Mouse (Mus musculus): ENCODE data around the gene Rad9b.

The Rad9b gene

GRCm38 (mm10) chr5:122306536-122306935, 47.5 kb downstream of the Rad9b start:
- CTCF ChIA-PET = interaction anchor here in 1 of 4 experiments (1.9 kb wide), 1 partner anchor 12 kb away, joined by 8 read pairs; no protein-coding TSS in a partner anchor
- POLR2A ChIA-PET = interaction anchor here in 2 of 4 experiments (0.6 to 3.1 kb wide), 9 partner anchors 8 to 71 kb away, joined by 3 to 19 read pairs (median 4); no protein-coding TSS in a partner anchor

GRCm38 (mm10) chr5:122305472-122305871, 48.6 kb downstream of the Rad9b start:
- POLR2A ChIA-PET = interaction anchor here in 3 of 4 experiments (0.9 to 2.5 kb wide), 9 partner anchors 9 to 37 kb away, joined by 3 to 9 read pairs (median 4); no protein-coding TSS in a partner anchor
- CTCF ChIA-PET = no interaction called here

GRCm38 (mm10) chr5:122304541-122304940, 49.5 kb downstream of the Rad9b start:
- POLR2A ChIA-PET = interaction anchor here (0.8 to 2.5 kb wide), 12 partner anchors 9 to 98 kb away, joined by 3 to 9 read pairs (median 3); no protein-coding TSS in a partner anchor

GRCm38 (mm10) chr5:122303937-122304336, 50.1 kb downstream of the Rad9b start:
- POLR2A ChIA-PET = interaction anchor here in 3 of 4 experiments (0.5 to 2.5 kb wide), 13 partner anchors 8 to 99 kb away, joined by 3 to 9 read pairs (median 3); no protein-coding TSS in a partner anchor
- CTCF ChIA-PET = no interaction called here

More at GRCm38 (mm10) chr5:122304541-122304940, 49.5 kb downstream of the Rad9b start:
- CTCF ChIA-PET = interaction anchor here in 1 of 4 experiments (0.6 kb wide), 1 partner anchor 834 kb away, joined by 5 read pairs; no protein-coding TSS in a partner anchor

- CTCF ChIA-PET = no interaction called here
- POLR2A ChIA-PET = interaction anchor here in 2 of 4 experiments (0.6 to 5.1 kb wide), 8 partner anchors 8 to 25 kb away, joined by 3 to 25 read pairs (median 4); no protein-coding TSS in a partner anchor
These were observed 51.0 kb downstream of the Rad9b start for GRCm38 (mm10) chr5:122302810-122303745.

GRCm38 (mm10) chr5:122300071-122300518, 53.9 kb downstream of the Rad9b start:
- POLR2A ChIA-PET = interaction anchor here (0.5 to 5.1 kb wide), 27 partner anchors 8 to 1335 kb away, joined by 3 to 25 read pairs (median 6); partner anchors contain the start of genes Fam216a (in 1 of the 4), Gpn3 (in 1 of the 4) and Tctn1 (in 1 of the 4)
- CTCF ChIA-PET = interaction anchor here (0.6 to 1.5 kb wide), 14 partner anchors 8 to 976 kb away, joined by 3 to 13 read pairs (median 4); no protein-coding TSS in a partner anchor

GRCm38 (mm10) chr5:122295113-122295935, 58.7 kb downstream of the Rad9b start:
- CTCF ChIA-PET = interaction anchor here (0.5 to 1.5 kb wide), 12 partner anchors 14 to 185 kb away, joined by 3 to 4 read pairs (median 3); partner anchors contain the start of genes Arpc3 (in 1 of the 4), Rad9b (in 1 of the 4) and Vps29 (in 1 of the 4)
- POLR2A ChIA-PET = interaction anchor here (0.5 to 8.2 kb wide), 47 partner anchors 7 to 677 kb away, joined by 3 to 89 read pairs (median 5); partner anchors contain the start of gene Tctn1 (in 3 of the 4)

GRCm38 (mm10) chr5:122294219-122294735, 59.8 kb downstream of the Rad9b start:
- POLR2A ChIA-PET = interaction anchor here (0.5 to 8.2 kb wide), 37 partner anchors 8 to 223 kb away, joined by 3 to 89 read pairs (median 5); partner anchors contain the start of gene Tctn1 (in 3 of the 4)
- CTCF ChIA-PET = interaction anchor here in 3 of 4 experiments (0.6 to 2.0 kb wide), 6 partner anchors 20 to 830 kb away, joined by 3 to 6 read pairs (median 3); no protein-coding TSS in a partner anchor

- POLR2A ChIA-PET = interaction anchor here (0.6 to 8.2 kb wide), 29 partner anchors 7 to 743 kb away, joined by 3 to 89 read pairs (median 5); partner anchors contain the start of genes Rad9b (in 1 of the 4), Tctn1 (in 1 of the 4) and Vps29 (in 1 of the 4)
- CTCF ChIA-PET = interaction anchor here (0.6 to 2.0 kb wide), 6 partner anchors 19 to 146 kb away, joined by 3 to 10 read pairs (median 4); no protein-coding TSS in a partner anchor
These were observed 60.9 kb downstream of the Rad9b start for GRCm38 (mm10) chr5:122293131-122293530.

GRCm38 (mm10) chr5:122291553-122292339, 62.3 kb downstream of the Rad9b start:
- CTCF ChIA-PET = interaction anchor here (0.5 to 2.0 kb wide), 12 partner anchors 9 to 145 kb away, joined by 3 to 13 read pairs (median 3); partner anchors contain the start of gene Tctn1 (in 2 of the 4)
- POLR2A ChIA-PET = interaction anchor here in 3 of 4 experiments (0.5 to 8.2 kb wide), 33 partner anchors 8 to 856 kb away, joined by 3 to 89 read pairs (median 4); partner anchors contain the start of genes Pptc7 (in 1 of the 3), Rad9b (in 1 of the 3), Tctn1 (in 1 of the 3) and Vps29 (in 1 of the 3)

- ChIA-PET POLR2A (interaction anchor here in 3 of 4 experiments (0.5 to 8.2 kb wide), 23 partner anchors 9 to 857 kb away, joined by 3 to 89 read pairs (median 6); no protein-coding TSS in a partner anchor), CTCF (interaction anchor here in 3 of 4 experiments (0.5 to 1.7 kb wide), 10 partner anchors 10 to 103 kb away, joined by 3 to 13 read pairs (median 3); partner anchors contain the start of gene Tctn1 (in 2 of the 3))
These were observed 62.9 kb downstream of the Rad9b start for GRCm38 (mm10) chr5:122291149-122291548.

- POLR2A ChIA-PET = interaction anchor here in 3 of 4 experiments (0.6 to 5.8 kb wide), 14 partner anchors 7 to 524 kb away, joined by 3 to 65 read pairs (median 5); partner anchors contain the start of gene Tctn1 (in 1 of the 3)
- CTCF ChIA-PET = interaction anchor here in 1 of 4 experiments (1.0 kb wide), 1 partner anchor 30 kb away, joined by 3 read pairs; no protein-coding TSS in a partner anchor
These were observed 65.8 kb downstream of the Rad9b start for GRCm38 (mm10) chr5:122288147-122288811.

GRCm38 (mm10) chr5:122287026-122287425, 67.0 kb downstream of the Rad9b start:
- POLR2A ChIA-PET = interaction anchor here (0.6 to 5.8 kb wide), 19 partner anchors 8 to 1382 kb away, joined by 3 to 65 read pairs (median 4); partner anchors contain the start of gene Tctn1 (in 2 of the 4)
- CTCF ChIA-PET = interaction anchor here in 3 of 4 experiments (0.7 to 1.0 kb wide), 3 partner anchors 28 to 93 kb away, joined by 3 to 4 read pairs (median 3); partner anchors contain the start of gene Rad9b (in 1 of the 3)

GRCm38 (mm10) chr5:122286191-122286590, 67.8 kb downstream of the Rad9b start:
- ChIA-PET POLR2A (interaction anchor here (0.6 to 5.8 kb wide), 27 partner anchors 9 to 157 kb away, joined by 3 to 65 read pairs (median 4); partner anchors contain the start of gene Tctn1 (in 3 of the 4)), CTCF (interaction anchor here (0.6 to 1.4 kb wide), 9 partner anchors 12 to 109 kb away, joined by 3 to 4 read pairs (median 4); partner anchors contain the start of gene Tctn1 (in 1 of the 4))

- ChIA-PET POLR2A (interaction anchor here (0.5 to 5.8 kb wide), 34 partner anchors 8 to 323 kb away, joined by 3 to 65 read pairs (median 4); partner anchors contain the start of gene Tctn1 (in 3 of the 4)), CTCF (interaction anchor here (0.6 to 1.4 kb wide), 11 partner anchors 12 to 459 kb away, joined by 3 to 4 read pairs (median 3); partner anchors contain the start of genes Rad9b (in 1 of the 4) and Tctn1 (in 1 of the 4))
These were observed 68.3 kb downstream of the Rad9b start for GRCm38 (mm10) chr5:122285767-122286150.

All from embryonic stem cell, embryonic (primary cell).